Comparison of ENCODE assay signal across 28 mouse cellular contexts in the genomic region with DNA sequence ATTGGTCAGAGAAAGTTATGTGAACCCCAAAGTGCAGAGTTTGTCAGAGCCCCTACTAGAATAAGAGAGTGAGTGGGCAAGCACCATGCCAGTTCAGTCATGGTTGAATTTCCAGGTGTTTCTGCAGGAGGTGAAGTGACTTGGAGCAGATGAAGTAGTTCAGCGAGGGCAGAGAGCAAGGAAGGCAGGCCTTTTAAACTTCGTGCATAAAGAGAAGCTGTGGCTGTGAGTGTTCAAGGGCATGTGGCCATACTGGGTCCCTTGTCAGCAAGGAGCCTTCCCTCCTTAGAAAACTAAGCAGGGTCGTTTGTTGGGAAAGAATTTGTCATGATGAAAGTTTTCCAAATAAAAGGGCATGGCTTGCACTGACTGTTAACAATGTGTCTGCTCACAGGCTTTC.
"Had no signal": no experiment of that assay in that cellular context is flagged by ENCODE, and none has a peak within 500 bp of the region (broad histone marks: within the 10 kb centered on the region; RNA-seq: fewer than 3 reads in every experiment).

No protein-coding gene starts in this region.

- H3K27me3 ChIP-seq: embryonic facial prominence, embryonic 12.5 days; embryonic facial prominence, embryonic 13.5 days; embryonic facial prominence, embryonic 15.5 days; forebrain, embryonic 12.5 days; forebrain, embryonic 13.5 days; forebrain, embryonic 15.5 days had no signal

- H3K4me3 ChIP-seq: embryonic facial prominence, embryonic 10.5 days; embryonic facial prominence, embryonic 12.5 days; embryonic facial prominence, embryonic 13.5 days; embryonic facial prominence, embryonic 15.5 days; erythroblast, embryonic 14.5 days; forebrain, embryonic 10.5 days; forebrain, embryonic 12.5 days; forebrain, embryonic 13.5 days; forebrain, embryonic 15.5 days; gastrocnemius, adult 2 months had no signal

- DNase-seq: cerebellum, adult 18-20 months; cerebellum, adult 2 months; cerebellum, adult 8-10 months; cerebellum, adult 9-10 months; cerebellum, adult 9-11 months; cerebellum, postnatal 10 days; cerebellum, postnatal 14 days; cerebellum, postnatal 25 days; cerebellum, postnatal 36 days; embryo, embryonic 11 days; forebrain, postnatal 0 days; gastrocnemius, adult 2 months; gastrocnemius, postnatal 10 days; gastrocnemius, postnatal 14 days; gastrocnemius, postnatal 25 days; gastrocnemius, postnatal 36 days; heart, adult 18-20 months had no signal

- ATAC-seq: forebrain, embryonic 13.5 days; forebrain, embryonic 14.5 days; forebrain, embryonic 15.5 days; forebrain, embryonic 16.5 days; forebrain, postnatal 0 days had no signal

- H3K4me1 ChIP-seq: embryonic facial prominence, embryonic 10.5 days; embryonic facial prominence, embryonic 12.5 days; embryonic facial prominence, embryonic 13.5 days; embryonic facial prominence, embryonic 15.5 days; forebrain, embryonic 10.5 days; forebrain, embryonic 12.5 days; forebrain, embryonic 13.5 days; forebrain, embryonic 15.5 days had no signal

- H3K4me2 ChIP-seq: embryonic facial prominence, embryonic 12.5 days; embryonic facial prominence, embryonic 13.5 days; embryonic facial prominence, embryonic 15.5 days; forebrain, embryonic 12.5 days; forebrain, embryonic 13.5 days; forebrain, embryonic 15.5 days had no signal

- H3K36me3 ChIP-seq: embryonic facial prominence, embryonic 12.5 days; embryonic facial prominence, embryonic 15.5 days; forebrain, embryonic 12.5 days; forebrain, embryonic 15.5 days had no signal

- H3K9ac ChIP-seq: embryonic facial prominence, embryonic 12.5 days; embryonic facial prominence, embryonic 13.5 days; embryonic facial prominence, embryonic 15.5 days; forebrain, embryonic 12.5 days; forebrain, embryonic 13.5 days; forebrain, embryonic 15.5 days; forebrain, postnatal 0 days had no signal

- H3K27ac ChIP-seq: embryonic facial prominence, embryonic 10.5 days; embryonic facial prominence, embryonic 12.5 days; embryonic facial prominence, embryonic 13.5 days; embryonic facial prominence, embryonic 15.5 days; forebrain, embryonic 10.5 days; forebrain, embryonic 12.5 days; forebrain, embryonic 13.5 days; forebrain, embryonic 15.5 days; gastrocnemius, adult 2 months had no signal
